Mouse (Mus musculus): ENCODE results near the gene Olfr69.
"Not testable (repeated sequence)": the region's sequence is repeated elsewhere in the genome, so short reads cannot be mapped to it uniquely, and the experiment has no call there.

GRCm38 (mm10) chr7:103767687-103768086, 3.7 kb downstream of the Olfr69 start:
- TF ChIP-seq POLR2A (IDR thresholded peaks at IDR 0.05; ENCODE audit: borderline replicate concordance, low read depth, low read length); CTCF (IDR thresholded peaks at IDR 0.05; ENCODE audit: low read depth, low read length): not testable (repeated sequence)

All from bone marrow macrophage, adult 2 months (primary cell).